Mouse (Mus musculus): ENCODE data around the gene Klhl23.
A peak's percentile ranks its signal among the peaks of the same experiment; 100 is the strongest.
"Not testable (repeated sequence)": the region's sequence is repeated elsewhere in the genome, so short reads cannot be mapped to it uniquely, and the experiment has no call there.

The Klhl23 gene

GRCm38 (mm10) chr2:69821711-69822110, at the start of gene Klhl23:
Klhl23 (plus strand) TSS chr2:69821944.
- no peak for DNase-seq (ENCODE audit: low spot score in 2 of 2)

- DNase-seq (ENCODE audit: low spot score in 2 of 2) = no peak
Measured at GRCm38 (mm10) chr2:69773331-69773730, 48.4 kb upstream of the Klhl23 start.

GRCm38 (mm10) chr2:69777985-69778835, 43.5 kb upstream of the Klhl23 start:
- peak in 1 of 2 experiments; percentile 18 for DNase-seq (ENCODE audit: low spot score in 2 of 2)

GRCm38 (mm10) chr2:69778836-69779177, 42.9 kb upstream of the Klhl23 start:
- peak; percentile 30 to 69 for DNase-seq (ENCODE audit: low spot score in 2 of 2)

GRCm38 (mm10) chr2:69788974-69789373, 32.8 kb upstream of the Klhl23 start:
- DNase-seq (ENCODE audit: low spot score in 2 of 2) = no peak

- DNase-seq (ENCODE audit: low spot score in 2 of 2) = peak; percentile 98 to 100
Measured at GRCm38 (mm10) chr2:69789429-69790069, 32.2 kb upstream of the Klhl23 start, which contains the start of the genes Ccdc173 and Phospho2. Ccdc173 (minus strand) TSS chr2:69789575. Phospho2 (plus strand) TSS chr2:69789623.

GRCm38 (mm10) chr2:69790285-69790684, 31.5 kb upstream of the Klhl23 start:
- peak; percentile 86 to 95 for DNase-seq (ENCODE audit: low spot score in 2 of 2)

GRCm38 (mm10) chr2:69790722-69791121, 31.0 kb upstream of the Klhl23 start:
- no peak for DNase-seq (ENCODE audit: low spot score in 2 of 2)

GRCm38 (mm10) chr2:69802911-69803312, 18.8 kb upstream of the Klhl23 start:
- peak; percentile 83 to 94 for DNase-seq (ENCODE audit: low spot score in 2 of 2)

GRCm38 (mm10) chr2:69803756-69804155, 18.0 kb upstream of the Klhl23 start:
- DNase-seq (ENCODE audit: low spot score in 2 of 2) = no peak

GRCm38 (mm10) chr2:69804663-69805062, 17.1 kb upstream of the Klhl23 start:
- DNase-seq (ENCODE audit: low spot score in 2 of 2) = not testable (repeated sequence)

GRCm38 (mm10) chr2:69810169-69810568, 11.6 kb upstream of the Klhl23 start:
- DNase-seq (ENCODE audit: low spot score in 2 of 2) = no peak

- not testable (repeated sequence) for DNase-seq (ENCODE audit: low spot score in 2 of 2)
Measured at GRCm38 (mm10) chr2:69811349-69811748, 10.4 kb upstream of the Klhl23 start.

GRCm38 (mm10) chr2:69816575-69816974, 5.2 kb upstream of the Klhl23 start:
- no peak for DNase-seq (ENCODE audit: low spot score in 2 of 2)

- DNase-seq (ENCODE audit: low spot score in 2 of 2) = no peak
Measured at GRCm38 (mm10) chr2:69818350-69819085, 3.2 kb upstream of the Klhl23 start.

GRCm38 (mm10) chr2:69820201-69820600, 1.5 kb upstream of the Klhl23 start:
- DNase-seq (ENCODE audit: low spot score in 2 of 2) = no peak

- peak; percentile 46 to 80 for DNase-seq (ENCODE audit: low spot score in 2 of 2)
Measured at GRCm38 (mm10) chr2:69822361-69823128, 801 bp downstream of the Klhl23 start.

GRCm38 (mm10) chr2:69823129-69823677, 1.5 kb downstream of the Klhl23 start:
- DNase-seq (ENCODE audit: low spot score in 2 of 2) = peak; percentile 45 to 77

GRCm38 (mm10) chr2:69825898-69826297, 4.2 kb downstream of the Klhl23 start:
- DNase-seq (ENCODE audit: low spot score in 2 of 2) = no peak

- DNase-seq (ENCODE audit: low spot score in 2 of 2) = no peak
Measured at GRCm38 (mm10) chr2:69826380-69826779, 4.6 kb downstream of the Klhl23 start.

- DNase-seq (ENCODE audit: low spot score in 2 of 2) = no peak
Measured at GRCm38 (mm10) chr2:69828031-69828430, 6.3 kb downstream of the Klhl23 start.

All from spleen, postnatal 4 days (tissue).